Mouse (Mus musculus): ENCODE measurements around the gene Mst1.

The Mst1 gene

DNA sequence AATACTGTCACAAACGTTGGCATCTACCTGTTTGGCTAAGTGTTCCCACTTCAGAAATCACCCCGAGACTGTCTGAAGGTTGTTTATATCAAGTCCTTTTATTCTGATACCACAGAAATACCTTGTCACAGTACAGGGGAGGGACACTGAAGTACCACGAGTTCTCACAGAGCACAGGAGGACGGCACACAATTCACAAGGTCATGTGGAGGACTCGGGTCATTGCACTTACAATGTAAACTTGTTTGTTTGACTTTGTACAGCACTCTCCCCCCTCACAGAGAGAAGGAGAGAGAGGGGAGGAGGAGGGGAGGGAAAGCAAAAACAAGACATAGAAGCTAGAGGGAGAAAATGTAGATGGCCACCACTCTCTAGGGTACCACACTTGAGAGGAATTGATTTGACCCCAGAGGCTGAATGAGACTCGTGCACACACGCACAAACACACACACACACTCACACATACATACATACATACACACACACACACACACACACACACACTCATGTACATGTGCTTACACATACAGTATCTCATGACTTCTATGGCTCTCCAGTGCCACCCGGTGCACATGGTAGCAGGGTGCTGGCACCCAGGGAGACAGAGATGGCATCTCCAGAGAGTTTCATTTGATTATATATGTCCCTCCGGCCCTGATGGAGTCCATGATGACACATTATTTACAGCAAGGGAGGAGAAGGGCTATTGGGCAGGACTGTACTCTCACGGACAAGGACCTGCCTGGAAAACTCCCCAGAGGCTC is 15.9 kb downstream of the Mst1 start:
- no peak for DNase-seq (ENCODE audit: low read depth)

DNA sequence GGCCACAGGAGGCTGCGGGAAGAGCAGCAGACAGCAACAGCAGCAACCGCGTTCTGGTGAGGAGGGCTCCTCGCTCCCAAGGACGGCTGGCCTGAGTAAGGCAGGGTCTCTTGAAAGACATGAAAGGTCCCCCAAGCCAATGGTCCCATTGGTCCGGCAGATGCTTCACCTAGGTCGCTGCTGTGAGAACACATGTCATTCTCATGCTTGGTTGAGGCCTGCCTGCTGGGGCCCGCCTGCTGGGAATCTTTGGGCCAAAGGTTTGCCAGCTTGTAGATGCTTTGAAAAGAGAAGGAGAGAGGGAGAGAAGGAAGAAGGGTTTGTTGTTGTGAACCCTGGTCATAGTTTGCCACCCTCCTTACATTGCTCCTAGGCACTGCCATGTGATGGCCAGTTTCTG is 19.4 kb downstream of the Mst1 start:
- DNase-seq (ENCODE audit: low read depth), result no peak

DNA sequence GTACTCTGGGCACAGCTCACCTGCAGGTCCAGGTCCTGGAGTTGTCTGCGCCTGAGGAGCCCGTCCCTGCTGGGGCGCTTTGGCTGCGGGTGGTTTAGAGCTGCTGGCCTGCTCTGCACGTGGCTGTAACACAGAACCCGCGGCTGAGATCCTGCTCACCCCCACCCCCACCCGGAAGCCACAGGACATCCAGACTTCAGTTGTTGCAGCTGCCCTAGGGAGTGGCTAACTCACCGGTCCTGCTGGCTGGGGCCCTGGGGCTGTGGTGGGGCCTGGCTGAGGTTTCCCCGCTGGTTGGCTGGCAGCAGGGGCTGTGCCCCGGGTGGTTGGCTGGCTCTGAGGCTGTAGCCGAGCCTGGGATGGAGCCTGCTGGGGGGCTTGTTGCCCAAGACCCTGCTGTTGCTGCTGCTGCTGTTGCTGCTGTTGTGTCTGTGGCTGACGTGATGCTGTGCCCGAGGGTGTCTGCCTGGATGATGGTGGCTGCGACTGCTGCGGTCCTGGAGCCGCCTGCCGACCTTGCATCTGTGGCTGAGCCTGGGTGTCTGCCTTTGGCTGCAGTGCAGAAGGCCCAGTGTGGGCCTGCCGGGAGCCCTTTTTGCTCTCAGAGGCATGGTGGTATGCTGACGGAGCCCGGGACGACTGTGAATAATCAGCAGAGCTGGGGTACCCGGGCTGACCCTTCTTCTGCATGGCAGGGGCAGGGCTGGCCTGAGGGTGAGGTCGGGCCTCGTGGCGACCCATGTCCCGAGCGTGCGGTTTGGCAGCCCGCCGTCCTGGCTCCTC is 24.7 kb downstream of the Mst1 start:
- peak; percentile 72 for DNase-seq (ENCODE audit: low read depth)

DNA sequence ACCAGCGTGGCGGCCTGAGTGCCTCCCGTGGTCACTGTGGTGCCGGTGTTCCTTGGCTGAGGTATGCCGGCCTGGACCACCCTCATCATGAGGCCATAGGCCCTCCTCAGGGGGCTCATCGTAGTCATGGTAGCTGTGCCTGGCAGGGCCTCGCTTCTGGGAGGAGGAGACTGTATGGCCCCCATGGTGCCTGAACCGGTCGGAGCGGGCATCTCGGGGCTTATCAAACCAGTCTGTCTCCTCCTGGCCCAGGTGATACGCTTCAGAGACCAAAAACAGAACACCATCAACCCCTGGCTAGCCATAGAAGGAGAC is 25.3 kb downstream of the Mst1 start:
- DNase-seq (ENCODE audit: low read depth), result no peak

- no peak for DNase-seq (ENCODE audit: low read depth)
Observed at GRCm38 (mm10) chr9:108106090-108106489, 25.9 kb downstream of the Mst1 start.

GRCm38 (mm10) chr9:108107867-108108266 is 27.6 kb downstream of the Mst1 start:
- DNase-seq (ENCODE audit: low read depth), result no peak

GRCm38 (mm10) chr9:108110160-108110559 is 29.9 kb downstream of the Mst1 start:
- no peak for DNase-seq (ENCODE audit: low read depth)

- peak; percentile 34 for DNase-seq (ENCODE audit: low read depth)
Observed at GRCm38 (mm10) chr9:108111101-108111592, 30.9 kb downstream of the Mst1 start.

DNA sequence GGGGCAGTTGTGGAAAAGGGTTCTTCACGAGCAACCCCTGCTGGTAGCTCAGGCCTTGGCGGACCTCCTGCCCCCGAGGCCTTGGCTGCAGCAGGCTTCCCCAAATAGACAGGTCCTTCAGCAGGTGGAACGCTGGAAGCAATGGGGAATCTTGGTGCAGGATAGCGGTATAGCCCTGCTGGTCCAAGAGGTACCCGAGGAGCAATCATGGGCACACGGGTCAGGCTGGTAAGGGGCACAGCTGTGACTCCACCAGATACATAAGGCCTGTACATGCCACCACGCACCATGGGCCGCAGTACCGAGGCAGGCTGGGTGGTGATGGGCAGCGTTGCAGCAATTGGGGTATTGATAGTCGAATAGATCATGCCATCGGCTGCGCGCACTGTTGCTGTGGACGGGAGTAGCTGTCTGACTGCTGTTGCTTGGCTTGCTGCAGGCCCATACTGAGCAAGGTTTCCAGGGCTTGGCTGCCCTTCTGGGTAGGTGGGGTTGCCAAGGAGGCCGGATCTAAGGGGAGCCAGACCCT is 31.4 kb downstream of the Mst1 start:
- no peak for DNase-seq (ENCODE audit: low read depth)

GRCm38 (mm10) chr9:108112719-108113340 is 32.6 kb downstream of the Mst1 start:
- no peak for DNase-seq (ENCODE audit: low read depth)

GRCm38 (mm10) chr9:108115290-108116077 is 35.2 kb downstream of the Mst1 start:
- no peak for DNase-seq (ENCODE audit: low read depth)

- DNase-seq (ENCODE audit: low read depth), result no peak
Observed at GRCm38 (mm10) chr9:108117143-108117542, 36.9 kb downstream of the Mst1 start.

DNA sequence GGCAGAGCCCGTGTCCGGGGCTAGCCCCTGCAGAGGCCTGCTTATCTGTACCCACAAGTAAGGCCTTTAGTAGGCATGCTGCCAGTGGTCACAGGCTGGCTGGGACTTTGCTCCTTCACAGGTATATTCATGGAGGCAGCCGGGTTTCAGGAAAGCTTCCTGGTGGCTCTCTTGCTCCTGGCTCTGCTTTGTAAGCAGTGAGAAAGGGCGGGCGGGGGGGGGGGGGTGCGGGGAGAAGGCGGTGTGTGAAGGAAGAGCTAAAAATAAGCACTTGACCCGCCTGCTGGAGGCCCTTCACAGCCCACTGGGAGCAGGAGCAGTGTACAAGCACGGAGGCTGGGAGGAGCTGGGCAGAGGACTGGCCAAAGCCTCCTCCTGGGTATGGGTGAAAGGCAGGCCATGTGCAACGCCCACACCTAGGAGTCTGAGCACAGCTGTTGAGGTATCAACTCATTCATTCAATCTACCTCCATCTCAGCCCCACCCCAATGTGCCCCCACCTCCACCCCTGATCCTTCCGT is 39.7 kb downstream of the Mst1 start:
- no peak for DNase-seq (ENCODE audit: low read depth)

- peak; percentile 68 for DNase-seq (ENCODE audit: low read depth)
Observed at GRCm38 (mm10) chr9:108120671-108121070, 40.4 kb downstream of the Mst1 start.

GRCm38 (mm10) chr9:108121170-108121969 is 41.1 kb downstream of the Mst1 start:
- DNase-seq (ENCODE audit: low read depth), result no peak

- DNase-seq (ENCODE audit: low read depth), result no peak
Observed at GRCm38 (mm10) chr9:108123916-108124315, 43.7 kb downstream of the Mst1 start.

- no peak for DNase-seq (ENCODE audit: low read depth)
Observed at GRCm38 (mm10) chr9:108125731-108126130, 45.5 kb downstream of the Mst1 start.

DNA sequence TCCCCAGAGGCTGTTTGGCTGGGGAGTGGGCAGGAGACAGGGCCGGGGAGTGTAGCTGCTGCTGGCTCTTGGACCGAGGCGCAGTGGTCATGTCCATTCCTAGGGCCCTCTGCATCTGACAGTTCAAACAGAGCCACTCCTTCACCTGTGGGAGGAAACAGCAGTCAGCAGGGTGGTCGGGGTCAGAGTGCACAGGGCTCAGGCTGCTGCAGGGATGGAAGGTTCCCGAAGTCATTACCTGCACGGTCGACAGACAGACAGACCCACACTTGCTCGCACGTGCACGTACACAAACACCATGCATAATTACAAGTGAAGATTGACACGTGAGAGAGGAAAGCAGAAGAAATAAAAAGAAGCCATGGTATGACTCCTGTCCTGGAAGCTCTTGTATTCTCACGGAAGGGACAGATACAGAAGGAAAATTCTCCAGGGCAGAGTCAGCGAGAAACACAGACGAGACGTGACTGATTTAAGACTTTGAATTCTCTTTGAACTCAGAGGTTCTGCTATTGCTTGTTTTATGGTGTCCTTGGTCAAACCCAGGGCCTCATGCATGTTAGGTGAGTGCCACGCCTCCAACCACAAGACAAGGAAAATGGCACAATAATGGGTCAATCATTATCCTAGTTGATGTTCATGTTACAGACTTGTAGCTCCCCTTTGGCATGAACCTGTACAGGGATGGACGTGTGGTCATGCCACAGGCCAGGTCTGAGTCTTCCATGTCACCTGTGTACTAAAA is 46.4 kb downstream of the Mst1 start:
- DNase-seq (ENCODE audit: low read depth), result no peak

DNA sequence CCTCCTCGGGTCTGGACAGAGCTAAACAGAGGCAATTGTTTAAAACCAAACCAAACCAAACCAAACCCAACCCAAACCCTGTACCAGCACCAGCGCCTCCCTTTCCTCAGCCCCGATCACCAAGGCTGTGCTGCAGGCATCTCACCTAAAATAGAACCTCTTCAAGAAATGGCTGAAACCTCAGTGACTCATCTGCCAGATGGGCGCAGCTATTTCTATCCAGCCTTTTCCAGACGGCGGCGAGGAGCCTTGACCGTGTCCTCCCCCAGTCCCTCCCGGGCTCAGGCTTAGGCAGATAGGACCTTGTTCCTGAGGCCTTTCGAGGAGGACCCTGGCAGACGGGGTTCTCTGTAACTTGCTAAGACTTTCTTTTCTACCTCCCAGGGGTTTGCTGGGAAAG is 48.0 kb downstream of the Mst1 start:
- no peak for DNase-seq (ENCODE audit: low read depth)

Data from induced T-regulatory cell, adult 2 months (primary cell).